Mouse (Mus musculus): Measurements from ENCODE around the gene Gpr183. TPM values are rescaled to one million over a fixed set of nuclear protein-coding genes. Genes with fewer than 3 reads are reported as not detected.

Gene Gpr183
- polyA plus RNA-seq, 2 experiments from 2014 or later: 102 to 104 TPM

Other genes starting within 250 kb of the Gpr183 start
- gene Dock9, start 167.4 kb downstream of the Gpr183 start, polyA plus RNA-seq (2017; shearing (Covaris generic)): 1 to 10 TPM; 5.7 to 5.8 TPM
- 10 to 100 TPM; 83.5 to 93.7 TPM for gene Ubac2, start 86.6 kb downstream of the Gpr183 start, polyA plus RNA-seq (2017; shearing (Covaris generic))
- gene Gpr18, start 49.4 kb downstream of the Gpr183 start, polyA plus RNA-seq (2017; shearing (Covaris generic)): 10 to 100 TPM; 92.7 to 95.9 TPM
- gene Timm8a2, start 69.5 kb upstream of the Gpr183 start, polyA plus RNA-seq (2017; shearing (Covaris generic)): not detected
- gene Tm9sf2, start 141.8 kb upstream of the Gpr183 start, polyA plus RNA-seq (2017; shearing (Covaris generic)): 10 to 100 TPM; 48.3 to 70.6 TPM
- gene Clybl, start 216.5 kb upstream of the Gpr183 start, polyA plus RNA-seq (2017; shearing (Covaris generic)): 10 to 100 TPM; 10.5 to 13.7 TPM